Mouse (Mus musculus) kidney, adult 8-10 months (tissue): ENCODE data around the gene Gbp3.
A peak's percentile ranks its signal among the peaks of the same experiment; 100 is the strongest.
"Not testable (repeated sequence)": the region's sequence is repeated elsewhere in the genome, so short reads cannot be mapped to it uniquely, and the experiment has no call there.

ENCODE experiments used
- DNase-seq, 2 experiments: peaks; one replicate each; pipeline ENCODE4 v3.0.0; 2022

The Gbp3 gene

GRCm38 (mm10) chr3:142559632-142560228 is at the start of gene Gbp3:
Gene Gbp3 (plus strand): TSS chr3:142560026.
- DNase-seq: peak; percentile 35 to 59

- no peak for DNase-seq
Measured at GRCm38 (mm10) chr3:142528116-142528515, 31.7 kb upstream of the Gbp3 start.

DNA sequence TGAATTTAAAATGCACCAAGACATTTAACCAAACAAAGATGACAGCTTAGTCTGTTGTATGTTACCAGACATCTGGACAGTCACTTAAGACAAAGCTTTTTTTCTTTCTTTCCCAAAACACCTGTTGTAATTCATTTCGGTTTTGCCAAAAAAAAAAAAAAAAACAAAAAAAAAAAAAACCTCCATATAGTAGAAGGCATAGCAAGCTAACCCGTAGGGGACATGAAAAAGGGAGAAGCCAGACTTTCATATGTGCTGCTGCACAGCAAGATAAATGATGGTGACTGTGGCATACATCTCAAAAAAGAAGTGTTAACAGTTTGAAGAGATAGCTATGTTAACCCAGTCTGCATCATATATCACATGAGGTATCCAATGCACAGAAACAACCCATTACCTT is 30.2 kb upstream of the Gbp3 start:
- no peak for DNase-seq

- DNase-seq: peak; percentile 48 to 57
Measured at GRCm38 (mm10) chr3:142530087-142530953, 29.5 kb upstream of the Gbp3 start, which contains the start of gene Gbp7. Gene Gbp7 (plus strand): TSS chr3:142530342.

- DNase-seq: no peak
Measured at GRCm38 (mm10) chr3:142531595-142531994, 28.2 kb upstream of the Gbp3 start.

- no peak for DNase-seq
Measured at GRCm38 (mm10) chr3:142533185-142533584, 26.6 kb upstream of the Gbp3 start.

DNA sequence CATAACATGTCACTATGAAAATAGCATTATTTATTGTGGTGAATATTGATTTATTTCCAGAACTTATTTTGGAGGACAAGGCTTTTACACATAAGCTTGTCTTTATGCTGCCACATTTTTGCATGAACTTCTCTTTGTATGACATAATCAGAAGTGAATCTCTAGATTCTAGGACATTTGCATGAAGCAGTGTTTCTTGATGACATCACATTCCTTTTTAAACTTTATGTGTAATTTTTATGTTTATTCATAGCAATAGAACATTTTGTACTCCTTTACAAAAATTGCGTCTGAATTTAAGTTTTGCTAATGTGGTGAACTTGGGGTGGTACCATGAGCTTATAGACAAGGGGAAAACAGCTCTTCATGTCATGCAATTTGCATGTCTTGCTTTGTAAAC is 24.2 kb upstream of the Gbp3 start:
- DNase-seq: no peak

GRCm38 (mm10) chr3:142541391-142541790 is 18.4 kb upstream of the Gbp3 start:
- DNase-seq: no peak

- DNase-seq: not testable (repeated sequence)
Measured at GRCm38 (mm10) chr3:142542776-142543175, 17.1 kb upstream of the Gbp3 start.

GRCm38 (mm10) chr3:142546690-142547089 is 13.1 kb upstream of the Gbp3 start:
- peak in 1 of 2 experiments; percentile 11 for DNase-seq

DNA sequence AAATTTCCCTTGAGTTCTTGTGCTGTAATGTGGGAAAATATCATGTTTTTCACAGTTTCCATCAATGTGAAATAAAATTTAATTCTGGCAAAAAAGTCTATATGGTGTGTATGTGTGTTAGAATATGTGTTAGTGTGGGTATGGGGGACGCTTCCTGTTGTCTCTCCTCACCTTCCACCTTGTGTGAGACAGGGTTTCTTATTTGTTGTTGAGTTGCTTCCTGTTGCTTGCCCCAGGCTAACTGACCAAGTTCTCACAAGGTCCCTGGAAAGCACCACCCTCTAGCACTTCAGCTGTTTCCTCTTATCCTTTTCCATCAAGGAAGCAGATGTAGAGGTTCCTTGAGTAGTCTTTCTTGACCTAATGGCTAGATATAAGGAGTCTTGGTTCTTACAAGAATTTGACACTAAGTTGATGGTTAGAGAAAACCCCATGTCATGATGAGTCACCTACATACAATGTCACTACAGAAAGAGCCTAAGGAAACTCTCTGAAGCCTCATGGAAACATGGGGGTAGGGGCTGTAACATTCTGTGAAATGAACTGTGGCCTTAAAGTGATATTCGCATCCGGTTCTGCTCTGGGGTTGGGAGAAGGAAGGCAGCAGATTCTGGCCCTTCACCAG is 9.7 kb upstream of the Gbp3 start:
- no peak for DNase-seq

DNA sequence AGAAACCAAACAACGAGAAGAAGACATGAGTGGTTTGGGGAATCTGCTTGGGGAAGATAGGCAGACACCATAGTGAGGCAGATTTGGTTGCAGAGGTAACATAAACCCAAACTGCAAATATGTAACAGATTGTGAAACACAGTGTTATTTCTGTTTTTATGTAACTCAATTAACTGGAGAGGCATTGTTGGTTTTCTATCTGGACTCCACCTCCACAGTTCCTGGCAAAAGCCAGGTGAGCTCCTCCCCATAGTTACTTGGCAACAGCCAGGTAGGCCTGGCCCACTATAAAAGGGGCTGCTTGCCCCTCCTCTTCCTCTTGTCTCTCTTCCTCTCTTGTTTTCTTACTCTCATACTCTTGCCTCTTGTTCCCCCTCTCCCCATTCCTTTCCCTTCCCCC is 5.2 kb upstream of the Gbp3 start:
- DNase-seq: peak; percentile 4 to 43

GRCm38 (mm10) chr3:142555623-142556022 is 4.2 kb upstream of the Gbp3 start:
- peak; percentile 77 to 82 for DNase-seq

- DNase-seq: peak; percentile 77 to 87
Measured at GRCm38 (mm10) chr3:142560296-142560948, 596 bp downstream of the Gbp3 start.

DNA sequence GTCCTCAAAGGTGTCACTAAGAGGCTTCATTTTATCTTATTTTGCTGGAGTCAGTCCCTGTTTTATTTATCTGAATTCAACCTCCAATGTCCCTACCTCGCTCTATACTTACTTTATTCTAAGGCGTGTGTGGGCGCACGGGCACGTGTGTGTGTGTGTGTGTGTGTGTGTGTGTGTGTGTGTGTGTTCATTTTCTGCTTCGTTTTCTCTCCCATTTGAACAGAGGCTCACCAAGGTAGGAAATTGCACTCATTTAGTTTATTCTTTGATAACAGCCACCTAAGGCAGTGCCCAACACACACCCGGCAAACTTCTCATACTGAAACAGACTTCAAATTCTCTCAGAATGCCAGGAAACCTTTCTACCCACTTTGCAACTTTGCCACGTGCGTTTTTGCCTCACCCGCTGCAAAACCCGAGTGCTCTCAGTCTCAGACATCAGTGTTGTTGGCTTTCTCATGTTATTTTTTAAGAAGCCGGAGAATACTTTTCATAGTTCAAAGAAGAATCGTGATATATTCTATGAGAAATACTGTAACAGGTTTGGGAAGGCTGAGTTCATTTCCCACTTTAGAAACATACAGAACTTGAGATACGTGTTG is 1.3 kb downstream of the Gbp3 start:
- DNase-seq: no peak

- DNase-seq: no peak
Measured at GRCm38 (mm10) chr3:142561666-142562065, 1.8 kb downstream of the Gbp3 start.

DNA sequence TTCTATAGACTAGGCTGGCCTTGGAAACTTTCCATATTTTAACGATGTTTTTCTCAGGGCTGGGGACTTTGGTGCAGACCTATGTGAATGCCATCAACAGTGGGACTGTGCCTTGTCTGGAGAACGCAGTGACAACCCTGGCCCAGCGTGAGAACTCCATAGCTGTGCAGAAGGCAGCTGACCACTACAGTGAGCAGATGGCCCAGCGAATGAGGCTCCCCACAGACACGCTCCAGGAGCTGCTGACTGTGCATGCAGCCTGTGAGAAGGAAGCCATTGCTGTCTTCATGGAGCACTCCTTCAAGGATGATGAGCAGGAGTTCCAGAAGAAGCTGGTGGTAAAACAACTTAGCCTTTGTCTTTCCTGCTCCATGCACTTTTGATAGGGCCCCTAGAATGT is 7.7 kb downstream of the Gbp3 start:
- not testable (repeated sequence) for DNase-seq

DNA sequence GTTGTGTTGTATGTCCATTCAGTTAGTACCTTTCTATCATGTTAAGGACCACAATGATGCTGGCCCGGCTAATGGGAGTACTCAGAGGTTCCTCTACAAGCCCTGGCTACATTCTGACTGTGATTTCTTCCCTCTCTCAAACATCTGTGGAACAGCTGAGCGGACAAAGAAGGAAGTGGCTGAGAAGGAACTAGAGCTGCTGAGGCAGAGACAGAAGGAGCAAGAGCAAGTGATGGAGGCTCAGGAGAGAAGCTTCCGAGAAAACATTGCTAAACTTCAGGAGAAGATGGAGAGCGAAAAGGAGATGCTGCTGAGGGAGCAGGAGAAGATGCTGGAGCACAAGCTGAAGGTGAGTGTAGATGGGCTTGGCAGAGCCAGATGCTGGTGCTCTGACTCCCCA is 10.9 kb downstream of the Gbp3 start:
- no peak for DNase-seq

- DNase-seq: no peak
Measured at GRCm38 (mm10) chr3:142577108-142577507, 17.3 kb downstream of the Gbp3 start.

- DNase-seq: no peak
Measured at GRCm38 (mm10) chr3:142578342-142578741, 18.5 kb downstream of the Gbp3 start.

DNA sequence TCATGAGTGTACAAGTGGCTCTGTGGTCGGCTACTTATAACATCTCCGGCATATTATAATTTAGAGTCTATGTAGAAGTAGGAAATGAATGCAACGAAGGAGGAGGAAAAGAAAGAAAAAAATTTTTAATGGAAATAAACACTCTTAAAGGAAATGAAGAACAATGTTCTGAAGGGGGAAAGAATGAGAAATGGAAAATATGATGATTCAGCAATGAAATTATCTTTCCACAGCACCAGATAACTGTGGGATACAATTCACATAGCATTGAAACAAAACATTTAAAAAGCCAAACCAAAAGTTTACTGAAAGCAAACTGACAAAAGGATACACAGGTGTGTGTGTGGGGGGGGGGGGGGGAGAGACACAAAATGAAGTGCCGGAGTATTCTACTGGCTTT is 23.2 kb downstream of the Gbp3 start:
- no peak for DNase-seq

GRCm38 (mm10) chr3:142587386-142587785 is 27.6 kb downstream of the Gbp3 start:
- no peak for DNase-seq

GRCm38 (mm10) chr3:142588888-142589287 is 29.1 kb downstream of the Gbp3 start:
- no peak for DNase-seq
